Mouse (Mus musculus) C2C12 (cell line): ENCODE measurements around the gene Abl2. TPM values are rescaled to one million over a fixed set of nuclear protein-coding genes. Genes with fewer than 3 reads are reported as not detected.

ENCODE experiments used
- H3K27me3 ChIP-seq: one replicate; pipeline ENCODE4 v1.6.1; 2011; ENCODE audit not compliant: control insufficient read depth, insufficient read depth, insufficient read length
- H3K36me3 ChIP-seq: one replicate; pipeline ENCODE4 v1.6.1; 2011; ENCODE audit not compliant: control insufficient read depth, insufficient read depth
- H3K4me3 ChIP-seq: one replicate; pipeline ENCODE4 v1.5.1; 2011; ENCODE audit warnings: mild to moderate bottlenecking, control low read depth; ENCODE audit not compliant: poor library complexity, insufficient read depth, severe bottlenecking
- H3K79me2 ChIP-seq: one replicate; pipeline ENCODE4 v1.6.1; 2011; ENCODE audit not compliant: control insufficient read depth, insufficient read depth
- H3K79me3 ChIP-seq: one replicate; pipeline ENCODE4 v1.6.1; 2011; ENCODE audit warnings: low read depth, control low read depth
- H3ac ChIP-seq: one replicate; pipeline ENCODE3; 2011; ENCODE audit warnings: low read depth; ENCODE audit not compliant: control insufficient read depth, insufficient read length
- CEBPB ChIP-seq: IDR thresholded peaks from one replicate; pipeline ENCODE4 v1.6.1; 2011; ENCODE audit warnings: low read depth, mild to moderate bottlenecking, control low read depth, moderate library complexity
- CTCF ChIP-seq: IDR thresholded peaks from one replicate; pipeline ENCODE4 v1.5.1; 2011; ENCODE audit not compliant: control insufficient read depth, insufficient read depth, insufficient read length
- FOSL1 ChIP-seq: IDR thresholded peaks from one replicate; pipeline ENCODE4 v1.8.0; 2011; ENCODE audit warnings: mild to moderate bottlenecking, low read length; ENCODE audit not compliant: poor library complexity, insufficient read depth, severe bottlenecking
- MAX ChIP-seq: IDR thresholded peaks from one replicate; pipeline ENCODE4 v1.6.1; 2011; ENCODE audit warnings: mild to moderate bottlenecking, control low read depth
- MYOD1 ChIP-seq: IDR thresholded peaks from one replicate; pipeline ENCODE4 v1.6.1; 2011; ENCODE audit warnings: low read depth; ENCODE audit not compliant: control insufficient read depth, insufficient read length
- MYOG ChIP-seq: IDR thresholded peaks from one replicate; pipeline ENCODE4 v1.6.1; 2011; ENCODE audit not compliant: control insufficient read depth, insufficient read length; ENCODE audit errors: extremely low read depth
- USF1 ChIP-seq: IDR thresholded peaks from one replicate; pipeline ENCODE4 v1.6.1; 2011; ENCODE audit warnings: low read depth, mild to moderate bottlenecking, control low read depth, moderate library complexity
- polyA plus RNA-seq: library from polyadenylated mRNA; unstranded; fragments of >200 nt; fragmentation: generic; extraction: Trizol; gene quantifications from one replicate; pipeline ENCODE4 v1.2.1, GENCODE M21; 2012; ENCODE audit warnings: missing spikeins

Gene Abl2
- polyA plus RNA-seq, 1 experiment = 17.1 TPM

GRCm38 (mm10) chr1:156558950-156559640 lies 509 bp downstream of the Abl2 start:
- peaks cover 4% of the 10 kb centered on the region for H3K36me3 ChIP-seq
- peak overlapping the region; percentile 93 for H3ac ChIP-seq
- H3K4me3 ChIP-seq = peak overlapping the region; percentile 90
- H3K79me3 ChIP-seq = peaks cover 40% of the 10 kb centered on the region
- TF ChIP-seq MAX = no peak
- TF ChIP-seq MYOD1 = no peak
- H3K79me2 ChIP-seq = peaks cover 54% of the 10 kb centered on the region
- H3K27me3 ChIP-seq = no peaks in the 10 kb centered on the region

GRCm38 (mm10) chr1:156559641-156560020 lies 1.0 kb downstream of the Abl2 start:
- no peak for TF ChIP-seq FOSL1
- no peak for TF ChIP-seq MYOD1
- no peak for TF ChIP-seq CTCF
- no peak for TF ChIP-seq CEBPB
- no peak for TF ChIP-seq MAX
- no peak for TF ChIP-seq MYOG
- TF ChIP-seq USF1 = no peak
- peak overlapping the region; percentile 90 for H3K4me3 ChIP-seq
- H3K79me3 ChIP-seq = peaks cover 42% of the 10 kb centered on the region
- no peaks in the 10 kb centered on the region for H3K27me3 ChIP-seq
- peaks cover 4% of the 10 kb centered on the region for H3K36me3 ChIP-seq
- H3ac ChIP-seq = peak overlapping the region; percentile 93
- H3K79me2 ChIP-seq = peaks cover 60% of the 10 kb centered on the region

DNA sequence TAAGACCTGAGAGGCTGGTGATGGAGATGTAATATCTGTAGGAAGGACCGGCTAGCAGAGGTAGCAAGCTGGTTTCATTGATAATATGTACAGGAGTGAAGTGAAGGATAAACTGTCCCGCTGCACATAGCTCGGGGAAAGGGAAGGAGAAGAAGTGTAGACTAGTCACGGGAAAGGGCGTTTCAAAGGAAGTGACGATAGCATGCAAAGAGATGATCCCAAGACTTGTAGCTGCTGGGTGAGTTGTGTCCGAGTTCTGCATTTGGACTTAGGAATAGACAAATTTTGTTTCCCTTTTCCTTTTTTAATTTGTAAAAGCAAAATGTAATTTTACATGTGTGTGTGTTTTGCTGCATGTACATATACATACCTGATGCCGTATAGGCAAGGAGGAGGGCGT lies 1.9 kb downstream of the Abl2 start:
- no peaks in the 10 kb centered on the region for H3K27me3 ChIP-seq
- no peak overlapping the region for H3K4me3 ChIP-seq
- H3K79me2 ChIP-seq = peaks cover 68% of the 10 kb centered on the region
- H3K79me3 ChIP-seq = peaks cover 50% of the 10 kb centered on the region
- no peak overlapping the region for H3ac ChIP-seq
- peaks cover 11% of the 10 kb centered on the region for H3K36me3 ChIP-seq
- TF ChIP-seq MYOG (no peak), CEBPB (no peak), MYOD1 (no peak), USF1 (no peak), MAX (no peak)

DNA sequence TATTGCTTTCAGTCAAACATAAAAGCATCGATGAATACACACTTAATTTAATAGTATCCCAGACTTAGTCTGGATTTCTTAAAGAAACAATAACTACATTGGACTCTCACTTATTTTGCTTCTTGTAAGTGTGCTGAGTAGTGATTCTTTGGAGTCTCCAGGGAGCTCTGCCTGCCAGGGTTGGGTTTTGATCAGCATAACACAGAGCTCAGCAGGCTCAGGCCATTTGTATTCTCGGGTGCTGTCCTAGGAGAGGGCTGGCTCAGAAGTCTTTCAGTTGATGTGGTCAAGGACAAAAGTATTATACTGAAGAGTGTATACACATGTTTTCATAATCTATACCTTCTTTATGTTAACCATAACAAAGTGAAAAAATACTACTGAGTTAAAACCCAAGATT lies 6.7 kb downstream of the Abl2 start:
- H3K36me3 ChIP-seq = peaks cover 14% of the 10 kb centered on the region
- no peak overlapping the region for H3K4me3 ChIP-seq
- TF ChIP-seq MAX (no peak), CEBPB (no peak), USF1 (no peak), MYOD1 (no peak), MYOG (no peak), CTCF (no peak), FOSL1 (no peak)
- peaks cover 100% of the 10 kb centered on the region for H3K79me2 ChIP-seq
- H3K27me3 ChIP-seq = no peaks in the 10 kb centered on the region
- H3ac ChIP-seq = no peak overlapping the region
- H3K79me3 ChIP-seq = peaks cover 79% of the 10 kb centered on the region

DNA sequence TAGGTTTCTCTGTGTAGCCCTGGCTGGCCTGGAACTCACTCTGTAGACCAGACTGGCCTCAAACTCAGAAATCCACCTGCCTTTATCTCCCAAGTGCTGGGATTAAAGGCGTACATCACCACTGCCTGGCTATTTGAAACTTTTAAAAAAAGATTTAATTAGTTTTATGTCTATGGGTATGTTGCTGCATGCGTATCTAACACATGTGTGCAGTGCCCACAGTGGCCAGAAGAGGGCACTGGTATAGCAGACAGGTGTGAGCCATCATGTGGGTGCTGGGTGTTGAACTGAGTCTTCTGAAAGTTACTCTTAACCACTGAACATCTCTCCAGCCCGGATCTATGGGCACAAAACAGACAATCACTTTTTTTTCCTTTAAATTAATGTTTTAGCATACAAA lies 7.5 kb downstream of the Abl2 start:
- TF ChIP-seq MYOD1 (no peak), FOSL1 (no peak), MYOG (no peak), USF1 (no peak), CEBPB (no peak), CTCF (no peak), MAX (no peak)
- H3K4me3 ChIP-seq = no peak overlapping the region
- peaks cover 79% of the 10 kb centered on the region for H3K79me3 ChIP-seq
- peaks cover 100% of the 10 kb centered on the region for H3K79me2 ChIP-seq
- no peaks in the 10 kb centered on the region for H3K27me3 ChIP-seq
- H3ac ChIP-seq = no peak overlapping the region
- H3K36me3 ChIP-seq = peaks cover 14% of the 10 kb centered on the region

DNA sequence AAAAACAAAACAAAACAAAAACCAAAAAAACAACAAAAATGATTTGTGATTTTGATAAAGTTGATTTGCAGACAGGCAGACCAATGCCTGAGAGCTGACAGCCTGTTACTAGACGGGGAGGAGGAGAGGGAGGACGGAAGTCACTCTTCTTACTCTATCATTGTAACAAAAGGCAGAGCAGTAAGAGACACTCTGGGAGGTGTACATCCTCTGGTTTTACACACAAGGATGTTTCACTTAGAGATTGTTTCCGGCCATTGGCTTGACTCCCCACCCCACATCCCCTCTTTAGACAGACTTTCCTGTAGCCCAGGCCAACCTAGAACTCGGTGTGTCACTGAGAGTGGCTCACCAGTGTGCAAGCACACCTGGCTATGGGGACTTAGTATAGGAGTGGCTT lies 11.0 kb downstream of the Abl2 start:
- Histone ChIP-seq H3K79me3 (peaks cover 76% of the 10 kb centered on the region), H3K79me2 (peaks cover 93% of the 10 kb centered on the region), H3K4me3 (no peak overlapping the region), H3K36me3 (peaks cover 10% of the 10 kb centered on the region), H3ac (no peak overlapping the region), H3K27me3 (no peaks in the 10 kb centered on the region)
- TF ChIP-seq MAX (no peak), CEBPB (no peak), MYOG (no peak)
